ENCODE assay signal across 28 mouse cellular contexts in the genomic region with DNA sequence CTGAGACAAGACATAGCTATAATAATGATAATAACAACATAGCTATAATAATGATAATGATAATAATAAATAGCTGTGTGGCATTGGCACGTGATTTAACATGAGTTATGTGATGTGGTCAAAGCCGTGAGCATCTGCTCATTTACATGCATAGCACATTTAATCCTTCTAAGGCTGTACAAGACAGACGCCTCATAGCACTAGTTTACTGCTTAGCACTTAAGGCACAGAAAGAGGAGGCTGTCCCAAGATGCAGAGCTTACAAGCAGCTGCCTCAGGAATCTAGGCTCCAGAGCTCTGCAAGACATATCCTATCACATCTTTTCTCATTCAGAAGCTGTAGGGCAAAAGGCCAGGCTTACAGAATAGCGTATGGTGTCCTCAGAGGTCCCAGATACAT. TPM values are rescaled to one million over a fixed set of nuclear protein-coding genes. Genes with fewer than 3 reads are reported as not detected.
A peak's percentile ranks its signal among the peaks of the same experiment; 100 is the strongest.
DNase-seq lines count a peak whose midpoint lies in the region; ATAC-seq lines count a peak whose summit lies in the region.
"Had no signal": no experiment of that assay in that cellular context is flagged by ENCODE, and none has a peak within 500 bp of the region (broad histone marks: within the 10 kb centered on the region; RNA-seq: fewer than 3 reads in every experiment).

No protein-coding gene starts in this region.

- H3K9ac ChIP-seq in forebrain, embryonic 14.5 days (ENCODE audit: low read length): no peak overlapping the region
- H3K9ac ChIP-seq in forebrain, embryonic 12.5 days: no peak overlapping the region
- H3K9ac ChIP-seq in heart, embryonic 13.5 days: peak overlapping the region; percentile 12; the same call in 1 of the 2 replicates
- H3K9ac ChIP-seq in heart, embryonic 11.5 days (ENCODE audit: low read depth, low read length): no peak overlapping the region
- H3K9ac ChIP-seq in neural tube, embryonic 13.5 days: no peak overlapping the region
- H3K9ac ChIP-seq in forebrain, embryonic 16.5 days (replicated peaks; ENCODE audit: low read depth, low read length): no peak overlapping the region
- H3K9ac ChIP-seq: embryonic facial prominence, embryonic 12.5 days; embryonic facial prominence, embryonic 15.5 days; hindbrain, embryonic 13.5 days; intestine, embryonic 15.5 days had no signal

- ATAC-seq in forebrain, embryonic 14.5 days: peak; percentile 52; the same call in 1 of the 2 replicates
- ATAC-seq in forebrain, embryonic 12.5 days (ENCODE audit: low FRiP score): no peak
- ATAC-seq in heart, embryonic 13.5 days (ENCODE audit: extremely low read depth, insufficient number of reproducible peaks, low FRiP score, low TSS enrichment): no peak
- no peak for ATAC-seq in heart, embryonic 11.5 days (replicated peaks; ENCODE audit: insufficient number of reproducible peaks, low FRiP score, low TSS enrichment)
- peak; percentile 43; the same call in 1 of the 2 replicates for ATAC-seq in neural tube, embryonic 13.5 days (ENCODE audit: low read depth)
- peak; percentile 81 for ATAC-seq in forebrain, embryonic 16.5 days
- ATAC-seq: hindbrain, embryonic 16.5 days; intestine, embryonic 15.5 days; Patski had no signal

- H3K4me1 ChIP-seq in forebrain, embryonic 14.5 days (ENCODE audit: control insufficient read depth, insufficient read depth, low read length): no peaks in the 10 kb centered on the region
- no peaks in the 10 kb centered on the region for H3K4me1 ChIP-seq in forebrain, embryonic 12.5 days
- peaks cover 13% of the 10 kb centered on the region; the same call in 1 of the 2 replicates for H3K4me1 ChIP-seq in heart, embryonic 13.5 days
- no peaks in the 10 kb centered on the region; the same call in none of the 2 replicates for H3K4me1 ChIP-seq in heart, embryonic 11.5 days (ENCODE audit: control insufficient read depth, insufficient read depth, low read length)
- peaks cover 3% of the 10 kb centered on the region; the same call in 1 of the 2 replicates for H3K4me1 ChIP-seq in neural tube, embryonic 13.5 days (replicated peaks)
- H3K4me1 ChIP-seq in forebrain, embryonic 16.5 days (replicated peaks; ENCODE audit: control insufficient read depth, insufficient read depth, low read length): no peaks in the 10 kb centered on the region
- H3K4me1 ChIP-seq: embryonic facial prominence, embryonic 12.5 days; embryonic facial prominence, embryonic 15.5 days; hindbrain, embryonic 10.5 days; intestine, embryonic 15.5 days had no signal

- no peaks in the 10 kb centered on the region for H3K9me3 ChIP-seq in forebrain, embryonic 14.5 days (replicated peaks; ENCODE audit: control insufficient read depth, low read length)
- no peaks in the 10 kb centered on the region for H3K9me3 ChIP-seq in forebrain, embryonic 12.5 days
- H3K9me3 ChIP-seq in heart, embryonic 13.5 days: no peaks in the 10 kb centered on the region
- H3K9me3 ChIP-seq in heart, embryonic 11.5 days (replicated peaks; ENCODE audit: control insufficient read depth, low read length): no peaks in the 10 kb centered on the region
- no peaks in the 10 kb centered on the region for H3K9me3 ChIP-seq in neural tube, embryonic 13.5 days
- no peaks in the 10 kb centered on the region for H3K9me3 ChIP-seq in forebrain, embryonic 16.5 days (ENCODE audit: control insufficient read depth, low read length)
- H3K9me3 ChIP-seq: embryonic facial prominence, embryonic 12.5 days; embryonic facial prominence, embryonic 15.5 days; G1E; hindbrain, embryonic 10.5 days; hindbrain, embryonic 13.5 days; intestine, embryonic 15.5 days had no signal

- WGBS in forebrain, embryonic 14.5 days: 64% methylated on average over 4 of the region's 4 CpGs
- WGBS in forebrain, embryonic 12.5 days: 75% methylated on average over 4 of the region's 4 CpGs
- WGBS in heart, embryonic 13.5 days: 68% methylated on average over 4 of the region's 4 CpGs
- WGBS in heart, embryonic 11.5 days (ENCODE audit: insufficient replicate concordance): 76% methylated on average over 4 of the region's 4 CpGs
- WGBS in neural tube, embryonic 13.5 days: 44% methylated on average over 4 of the region's 4 CpGs
- WGBS in forebrain, embryonic 16.5 days: 57% methylated on average over 4 of the region's 4 CpGs

- H3K27me3 ChIP-seq in forebrain, embryonic 14.5 days (replicated peaks; ENCODE audit: control insufficient read depth, insufficient read depth, low read length): no peaks in the 10 kb centered on the region
- no peaks in the 10 kb centered on the region for H3K27me3 ChIP-seq in forebrain, embryonic 12.5 days
- no peaks in the 10 kb centered on the region for H3K27me3 ChIP-seq in heart, embryonic 13.5 days (replicated peaks)
- no peaks in the 10 kb centered on the region for H3K27me3 ChIP-seq in heart, embryonic 11.5 days (ENCODE audit: control insufficient read depth, insufficient read depth, low read length)
- H3K27me3 ChIP-seq in neural tube, embryonic 13.5 days: no peaks in the 10 kb centered on the region
- no peaks in the 10 kb centered on the region for H3K27me3 ChIP-seq in forebrain, embryonic 16.5 days (replicated peaks; ENCODE audit: control insufficient read depth, insufficient read depth, low read length)
- H3K27me3 ChIP-seq: CH12.LX; embryonic facial prominence, embryonic 12.5 days; embryonic facial prominence, embryonic 15.5 days; hindbrain, embryonic 13.5 days; intestine, embryonic 15.5 days; Patski had no signal

- no peak overlapping the region for H3K4me2 ChIP-seq in forebrain, embryonic 14.5 days (ENCODE audit: low read length)
- H3K4me2 ChIP-seq in forebrain, embryonic 12.5 days: no peak overlapping the region
- H3K4me2 ChIP-seq in heart, embryonic 13.5 days: no peak overlapping the region
- no peak overlapping the region for H3K4me2 ChIP-seq in heart, embryonic 11.5 days
- no peak overlapping the region for H3K4me2 ChIP-seq in neural tube, embryonic 13.5 days
- H3K4me2 ChIP-seq in forebrain, embryonic 16.5 days (ENCODE audit: low read length): no peak overlapping the region
- H3K4me2 ChIP-seq: embryonic facial prominence, embryonic 12.5 days; embryonic facial prominence, embryonic 15.5 days; hindbrain, embryonic 13.5 days; intestine, embryonic 15.5 days had no signal

- DNase-seq in forebrain, embryonic 14.5 days (ENCODE audit: low spot score): peak; percentile 24
- DNase-seq in neural tube, embryonic 10.5 days (ENCODE audit: extremely low spot score, low spot score): no peak
- no peak for DNase-seq in urinary bladder, postnatal 14 days (ENCODE audit: low spot score)
- DNase-seq: adrenal gland, postnatal 10 days; adrenal gland, postnatal 36 days; B cell, adult 2 months; cerebellum, adult 11 months; cerebellum, adult 2 months; cerebellum, adult 9-11 months; cerebellum, postnatal 25 days; gastrocnemius, adult 2 months; gastrocnemius, postnatal 14 days; heart, adult 18-20 months; kidney, adult 11 months had no signal

- no peaks in the 10 kb centered on the region for H3K36me3 ChIP-seq in forebrain, embryonic 14.5 days (ENCODE audit: control insufficient read depth, insufficient read depth, low read length)
- H3K36me3 ChIP-seq in forebrain, embryonic 12.5 days (replicated peaks): no peaks in the 10 kb centered on the region
- no peaks in the 10 kb centered on the region for H3K36me3 ChIP-seq in heart, embryonic 13.5 days
- H3K36me3 ChIP-seq in heart, embryonic 11.5 days (ENCODE audit: control insufficient read depth, insufficient read depth, low read length): no peaks in the 10 kb centered on the region
- H3K36me3 ChIP-seq in neural tube, embryonic 13.5 days: no peaks in the 10 kb centered on the region
- H3K36me3 ChIP-seq in forebrain, embryonic 16.5 days (ENCODE audit: control insufficient read depth, insufficient read depth): no peaks in the 10 kb centered on the region
- H3K36me3 ChIP-seq: embryonic facial prominence, embryonic 12.5 days; embryonic facial prominence, embryonic 15.5 days; G1E; hindbrain, embryonic 10.5 days; hindbrain, embryonic 13.5 days; intestine, embryonic 15.5 days had no signal

- H3K27ac ChIP-seq in forebrain, embryonic 14.5 days (ENCODE audit: low read depth, low read length): no peak overlapping the region
- no peak overlapping the region for H3K27ac ChIP-seq in forebrain, embryonic 12.5 days
- no peak overlapping the region for H3K27ac ChIP-seq in heart, embryonic 13.5 days (replicated peaks)
- H3K27ac ChIP-seq in heart, embryonic 11.5 days (ENCODE audit: low read depth, low read length): no peak overlapping the region
- no peak overlapping the region for H3K27ac ChIP-seq in neural tube, embryonic 13.5 days (replicated peaks)
- H3K27ac ChIP-seq in forebrain, embryonic 16.5 days (ENCODE audit: low read length): no peak overlapping the region
- H3K27ac ChIP-seq: embryonic facial prominence, embryonic 12.5 days; embryonic facial prominence, embryonic 15.5 days; gastrocnemius, adult 2 months; hindbrain, embryonic 10.5 days; hindbrain, embryonic 13.5 days; intestine, embryonic 15.5 days had no signal

- H3K4me3 ChIP-seq in forebrain, embryonic 14.5 days (ENCODE audit: low read depth, low read length): no peak overlapping the region
- H3K4me3 ChIP-seq in forebrain, embryonic 12.5 days (replicated peaks): no peak overlapping the region
- H3K4me3 ChIP-seq in heart, embryonic 13.5 days: no peak overlapping the region
- no peak overlapping the region for H3K4me3 ChIP-seq in heart, embryonic 11.5 days (ENCODE audit: low read depth, low read length)
- H3K4me3 ChIP-seq in neural tube, embryonic 13.5 days: no peak overlapping the region
- H3K4me3 ChIP-seq in forebrain, embryonic 16.5 days (replicated peaks; ENCODE audit: low read length): no peak overlapping the region
- H3K4me3 ChIP-seq: embryonic facial prominence, embryonic 12.5 days; embryonic facial prominence, embryonic 15.5 days; gastrocnemius, adult 2 months; hindbrain, embryonic 10.5 days; hindbrain, embryonic 13.5 days; intestine, embryonic 15.5 days had no signal

RNA-seq across cellular contexts. Expression of gene Phactr2, which starts 11.7 kb away (rescaled TPM):
- 7.2 and 9.0 TPM in 2 replicates for polyA plus RNA-seq in forebrain, embryonic 14.5 days (2014; fragmentation: Nextera tagmentation; extraction: Ambion mirVana)
- polyA plus RNA-seq in forebrain, embryonic 12.5 days (2016; fragmentation: Nextera tagmentation; extraction: Ambion mirVana): 12.4 TPM in 2 replicates
- 50.1 and 52.5 TPM in 2 replicates for polyA plus RNA-seq in heart, embryonic 13.5 days (2015; fragmentation: Nextera tagmentation; extraction: Ambion mirVana)
- polyA plus RNA-seq in heart, embryonic 11.5 days (2014; fragmentation: Nextera tagmentation; extraction: Ambion mirVana): 61.2 and 70.5 TPM in 2 replicates
- polyA plus RNA-seq in neural tube, embryonic 13.5 days (2015; fragmentation: Nextera tagmentation; extraction: Ambion mirVana): 11.3 and 11.4 TPM in 2 replicates
- 8.1 and 9.4 TPM in 2 replicates for polyA plus RNA-seq in forebrain, embryonic 16.5 days (2015; fragmentation: Nextera tagmentation; extraction: Ambion mirVana)
- polyA plus RNA-seq: G1E had no signal

RNA-seq across cellular contexts. Expression of gene Fuca2, which starts 13.4 kb away (rescaled TPM):
- 25.6 and 34.9 TPM in 2 replicates for polyA plus RNA-seq in forebrain, embryonic 14.5 days (2014; fragmentation: Nextera tagmentation; extraction: Ambion mirVana)
- polyA plus RNA-seq in forebrain, embryonic 12.5 days (2016; fragmentation: Nextera tagmentation; extraction: Ambion mirVana): 22.4 and 22.7 TPM in 2 replicates
- 62.3 and 70.5 TPM in 2 replicates for polyA plus RNA-seq in heart, embryonic 13.5 days (2015; fragmentation: Nextera tagmentation; extraction: Ambion mirVana)
- polyA plus RNA-seq in heart, embryonic 11.5 days (2014; fragmentation: Nextera tagmentation; extraction: Ambion mirVana): 52.5 and 57.7 TPM in 2 replicates
- polyA plus RNA-seq in neural tube, embryonic 13.5 days (2015; fragmentation: Nextera tagmentation; extraction: Ambion mirVana): 36.9 and 37.7 TPM in 2 replicates
- 22.4 and 33.1 TPM in 2 replicates for polyA plus RNA-seq in forebrain, embryonic 16.5 days (2015; fragmentation: Nextera tagmentation; extraction: Ambion mirVana)
- polyA plus RNA-seq: G1E had no signal

Comparison
In these comparisons a context has a peak if more than half of its experiments do, and no peak if none do; other contexts are left out.
1. ATAC-seq: peak in forebrain, embryonic 14.5 days (single experiment), neural tube, embryonic 13.5 days (single experiment) and forebrain, embryonic 16.5 days (single experiment); none in forebrain, embryonic 12.5 days (single experiment), heart, embryonic 13.5 days (single experiment) and heart, embryonic 11.5 days (single experiment).